Mouse (Mus musculus) testis, adult 2 months (tissue): Measurements from ENCODE around the gene Hid1.

Experiments used
- CTCF ChIP-seq: fragments of 200-500 bp; IDR thresholded peaks from 2 replicates; pipeline ENCODE4 v1.5.1; 2012; ENCODE audit warnings: low read depth, mild to moderate bottlenecking, inconsistent platforms, low read length, moderate library complexity; ENCODE audit not compliant: control insufficient read depth, insufficient read depth, insufficient replicate concordance
- POLR2A ChIP-seq: fragments of 200-500 bp; IDR thresholded peaks from 2 replicates; pipeline ENCODE4 v1.6.1; 2012; ENCODE audit warnings: low read depth, mild to moderate bottlenecking, inconsistent platforms, low read length, moderate library complexity; ENCODE audit not compliant: control insufficient read depth

DNA sequence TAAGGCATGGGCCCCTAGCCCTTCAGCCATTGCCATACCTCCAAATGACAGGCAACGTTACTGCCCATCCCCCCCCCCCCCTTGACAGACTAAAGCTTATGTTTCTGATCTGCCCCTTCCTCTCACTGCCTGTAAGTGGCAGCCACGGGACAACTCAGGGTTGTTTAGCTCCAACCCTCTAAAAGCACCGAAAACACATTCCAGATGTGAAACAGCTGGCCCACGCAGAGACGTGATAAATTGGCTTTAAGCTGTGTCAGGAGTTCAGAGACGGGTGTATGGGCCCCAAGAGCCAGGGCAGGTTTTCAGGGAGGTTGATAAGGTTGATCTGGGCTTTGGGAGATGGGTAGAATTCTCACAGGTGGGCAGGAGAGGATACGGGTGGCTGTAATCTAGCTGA lies 22.0 kb downstream of the Hid1 start:
- TF ChIP-seq POLR2A, result no peak
- TF ChIP-seq CTCF, result no peak
